Mouse (Mus musculus): ENCODE results near the gene Gm15056. TPM values are rescaled to one million over a fixed set of nuclear protein-coding genes. Genes with fewer than 3 reads are reported as not detected.

The Gm15056 gene
- total RNA-seq (2021): not detected
- long read RNA-seq, experiment 1: 0 reads
- long read RNA-seq, experiment 2: 0 reads

- intact Hi-C loops (cut with DNase I; ENCODE audit: low total_unique reads): no loop called here
Observed at GRCm38 (mm10) chr8:20902527-20902926, at the start of gene Gm15056. Gene Gm15056, minus strand, starts transcription at chr8:20902627.

GRCm38 (mm10) chr8:20944610-20945009, 42.2 kb upstream of the Gm15056 start, which contains the start of gene AY761185:
Gene AY761185, minus strand, starts transcription at chr8:20944710.
- intact Hi-C loops (cut with DNase I; ENCODE audit: low total_unique reads): no loop called here
- no peak for DNase-seq

More at GRCm38 (mm10) chr8:20902527-20902926, at the start of gene Gm15056:
- DNase-seq: no peak

- DNase-seq: no peak
- intact Hi-C loops (cut with DNase I; ENCODE audit: low total_unique reads): no loop called here
Observed at GRCm38 (mm10) chr8:20921971-20922370, 19.5 kb upstream of the Gm15056 start, which contains the start of gene Gm6040. Gene Gm6040, minus strand, starts transcription at chr8:20922071.

GRCm38 (mm10) chr8:20912288-20912687, 9.9 kb upstream of the Gm15056 start:
- no peak for DNase-seq
- intact Hi-C loops (cut with DNase I; ENCODE audit: low total_unique reads): no loop called here

GRCm38 (mm10) chr8:20908256-20908655, 5.8 kb upstream of the Gm15056 start:
- DNase-seq: no peak
- intact Hi-C loops (cut with DNase I; ENCODE audit: low total_unique reads): no loop called here

- no peak for DNase-seq
- intact Hi-C loops (cut with DNase I; ENCODE audit: low total_unique reads): no loop called here
Observed at GRCm38 (mm10) chr8:20907119-20907518, 4.7 kb upstream of the Gm15056 start.

- no peak for DNase-seq
- intact Hi-C loops (cut with DNase I; ENCODE audit: low total_unique reads): no loop called here
Observed at GRCm38 (mm10) chr8:20892369-20892768, 10.1 kb downstream of the Gm15056 start, which contains the start of gene Defb33. Gene Defb33, plus strand, starts transcription at chr8:20892669.

- no peak for DNase-seq
- intact Hi-C loops (cut with DNase I; ENCODE audit: low total_unique reads): no loop called here
Observed at GRCm38 (mm10) chr8:20874608-20875007, 27.8 kb downstream of the Gm15056 start.

Other genes with a start within 250 kb of the Gm15056 start
- not detected for gene Defb33, start 10.0 kb downstream of the Gm15056 start, total RNA-seq (2021)
- gene Gm6040, start 19.4 kb upstream of the Gm15056 start, total RNA-seq (2021): not detected
- not detected for gene AY761185, start 42.1 kb upstream of the Gm15056 start, total RNA-seq (2021)
- gene Defa21, start 122.9 kb upstream of the Gm15056 start, total RNA-seq (2021): not detected
- not detected for gene Defa23, start 152.4 kb upstream of the Gm15056 start, total RNA-seq (2021)
- not detected for gene Defa35, start 162.4 kb upstream of the Gm15056 start, total RNA-seq (2021)
- gene Defa25, start 181.8 kb upstream of the Gm15056 start, total RNA-seq (2021): not detected
- gene Gm14851, start 193.4 kb upstream of the Gm15056 start, total RNA-seq (2021): not detected
- not detected for gene Defa30, start 232.0 kb upstream of the Gm15056 start, total RNA-seq (2021)